Mouse (Mus musculus): ENCODE measurements around the gene Serac1.
"Not testable (repeated sequence)": the region's sequence is repeated elsewhere in the genome, so short reads cannot be mapped to it uniquely, and the experiment has no call there.

Serac1 gene

GRCm38 (mm10) chr17:6063532-6063931 is 16.0 kb downstream of the Serac1 start:
- DNase-seq: no peak

- DNase-seq: no peak
Observed at GRCm38 (mm10) chr17:6062793-6063192, 16.7 kb downstream of the Serac1 start.

DNA sequence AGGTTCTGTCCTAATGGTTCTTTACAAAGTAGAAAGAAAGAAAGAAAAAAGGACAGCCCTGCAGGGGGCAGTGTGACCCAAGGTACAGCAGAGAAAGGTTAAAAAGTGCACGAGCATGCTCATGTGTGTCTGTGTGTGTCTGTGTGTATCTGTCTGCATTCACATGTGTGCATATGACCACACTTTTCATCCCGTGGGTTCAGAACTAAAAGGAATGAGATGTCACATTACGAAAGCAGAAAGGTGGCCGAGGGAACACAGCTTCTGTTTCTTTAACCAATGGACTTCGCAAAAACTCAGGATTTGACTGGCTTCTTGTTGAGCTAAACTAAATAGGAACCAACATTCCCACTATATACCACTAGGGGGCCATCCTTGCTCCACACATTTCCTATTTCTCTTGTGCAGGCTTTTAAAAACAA is 24.6 kb downstream of the Serac1 start:
- peak; percentile 34 to 46 for DNase-seq

- no peak for DNase-seq
Observed at GRCm38 (mm10) chr17:6052801-6053200, 26.7 kb downstream of the Serac1 start.

- DNase-seq: no peak
Observed at GRCm38 (mm10) chr17:6037507-6037906, 42.0 kb downstream of the Serac1 start.

- no peak for DNase-seq
Observed at GRCm38 (mm10) chr17:6036872-6037271, 42.7 kb downstream of the Serac1 start.

DNA sequence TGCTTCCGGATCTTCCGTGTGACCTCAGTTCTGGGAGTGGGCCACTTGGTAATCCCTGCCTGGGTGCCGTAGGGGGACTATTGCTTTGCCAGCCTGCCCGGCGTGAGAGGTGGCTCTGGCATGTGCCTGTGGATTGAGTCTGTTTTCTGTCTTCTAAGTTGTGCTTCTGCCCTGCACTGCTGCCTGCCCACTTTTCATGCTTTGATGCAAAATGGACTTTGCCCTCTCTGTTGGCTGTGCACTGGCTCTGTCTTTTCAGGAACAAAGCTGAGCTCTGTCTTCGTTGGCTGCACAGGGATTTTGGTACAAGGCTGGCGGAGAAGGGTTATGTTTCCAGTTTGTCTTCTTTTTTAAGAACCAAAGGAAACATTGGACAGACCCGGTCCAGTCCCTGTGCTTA is 43.1 kb downstream of the Serac1 start:
- DNase-seq: no peak

DNA sequence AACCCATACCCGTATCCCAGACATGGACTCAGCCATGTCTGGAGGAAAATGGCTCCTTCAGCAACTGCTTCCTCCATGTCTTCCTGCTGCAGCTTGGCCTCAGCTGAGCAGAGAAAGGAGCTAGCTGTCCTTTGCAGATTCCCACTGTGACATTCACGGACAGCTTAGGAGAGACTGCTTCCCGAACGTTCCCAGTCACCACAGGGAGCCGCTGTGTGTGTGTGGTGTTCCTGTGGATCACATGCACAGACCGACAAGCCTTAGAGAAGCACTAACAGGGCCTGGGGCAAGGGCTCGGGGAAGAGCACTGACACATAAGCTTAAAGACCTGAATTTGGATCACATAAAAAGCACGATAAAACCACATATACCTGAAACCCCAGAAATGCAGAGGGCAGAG is 43.9 kb downstream of the Serac1 start:
- no peak for DNase-seq

- no peak for DNase-seq
Observed at GRCm38 (mm10) chr17:6025831-6026230, 53.7 kb downstream of the Serac1 start.

GRCm38 (mm10) chr17:6021374-6021789 is 58.2 kb downstream of the Serac1 start:
- not testable (repeated sequence) for DNase-seq

- no peak for DNase-seq
Observed at GRCm38 (mm10) chr17:6020636-6021035, 58.9 kb downstream of the Serac1 start.

DNA sequence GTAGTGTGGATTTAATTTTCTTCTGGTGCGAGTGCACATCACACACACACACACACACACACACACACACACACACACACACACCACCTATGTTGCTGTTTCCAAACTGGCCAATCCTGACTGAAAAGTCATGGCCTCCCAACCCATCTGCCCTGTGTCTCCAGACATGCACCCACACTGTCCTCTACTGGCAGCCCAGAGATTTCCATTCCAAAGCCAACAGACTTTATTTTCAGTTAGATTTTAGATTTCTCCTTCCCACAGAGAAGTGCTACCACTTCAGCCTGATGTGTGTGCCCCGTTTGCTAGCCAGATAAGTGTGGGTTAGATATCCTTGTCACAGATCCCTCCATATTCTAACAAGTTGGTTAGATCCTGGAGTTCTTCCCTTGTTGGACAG is 59.8 kb downstream of the Serac1 start:
- peak; percentile 37 to 41 for DNase-seq

DNA sequence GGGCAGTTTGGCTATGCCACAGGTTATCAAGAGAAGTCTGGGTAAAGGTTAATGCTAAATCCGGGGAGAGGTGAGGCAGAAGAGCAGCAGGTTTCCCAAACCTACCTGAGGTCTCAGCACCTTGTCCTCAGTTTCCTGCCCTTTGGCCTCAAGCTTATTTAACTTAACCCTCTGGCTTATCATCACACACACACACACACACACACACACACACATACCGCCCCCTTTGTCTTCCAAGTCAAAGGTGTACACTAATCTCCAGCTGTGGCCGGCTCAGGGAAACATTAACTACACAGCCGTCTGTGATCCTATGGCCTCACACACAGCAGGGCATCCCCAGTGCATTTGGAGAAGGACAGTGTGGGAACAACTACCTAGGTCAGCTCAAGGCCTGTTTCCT is 61.2 kb downstream of the Serac1 start:
- no peak for DNase-seq

GRCm38 (mm10) chr17:6017268-6017667 is 62.3 kb downstream of the Serac1 start:
- DNase-seq: no peak

DNA sequence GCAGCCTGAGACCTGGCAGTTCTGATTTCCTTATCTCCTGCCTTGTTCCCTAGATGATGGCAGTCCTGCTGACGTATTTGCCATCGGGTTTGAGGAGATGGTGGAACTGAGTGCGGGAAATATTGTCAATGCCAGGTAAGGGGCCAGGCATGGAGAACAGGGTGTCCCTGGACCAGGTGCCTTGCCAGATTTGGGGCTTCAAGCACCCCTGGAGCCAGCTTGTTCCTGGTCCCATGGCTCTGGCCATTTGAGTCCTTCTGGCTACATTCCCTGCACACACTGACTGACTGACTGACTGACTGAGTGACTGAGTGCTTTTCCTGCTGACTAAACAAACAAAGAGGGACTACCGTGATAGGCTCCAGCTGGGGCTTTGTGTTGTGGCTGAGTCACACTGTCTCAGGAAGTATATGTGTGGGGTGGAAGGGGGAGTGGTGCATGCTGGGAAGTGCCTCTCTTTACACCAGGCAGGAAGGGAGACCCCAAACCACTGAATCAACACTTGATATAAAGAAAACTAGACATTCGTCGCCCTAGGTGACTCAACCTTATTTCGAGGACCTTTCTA is 63.2 kb downstream of the Serac1 start:
- peak; percentile 51 to 71 for DNase-seq

GRCm38 (mm10) chr17:6014985-6015384 is 64.6 kb downstream of the Serac1 start:
- no peak for DNase-seq

DNA sequence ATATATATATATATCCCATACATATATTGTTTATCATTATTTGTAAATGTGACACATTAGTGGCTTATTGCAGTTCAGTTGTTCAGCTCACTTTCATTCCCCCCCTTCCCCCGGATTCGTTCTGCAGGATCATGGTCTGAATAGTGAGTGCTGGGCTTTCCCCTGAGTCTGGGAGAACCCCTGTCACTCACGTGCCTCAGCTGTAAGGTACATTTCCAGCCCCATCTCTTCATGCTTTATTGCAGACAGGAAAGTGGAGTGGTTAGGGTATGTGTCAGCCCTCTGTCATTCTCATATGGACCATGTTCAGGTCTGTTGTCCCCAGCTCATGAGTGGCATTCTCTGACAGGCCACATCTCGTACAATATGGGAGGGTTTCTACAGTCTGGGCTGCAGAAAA is 66.5 kb downstream of the Serac1 start:
- no peak for DNase-seq

- DNase-seq: no peak
Observed at GRCm38 (mm10) chr17:6009606-6010005, 69.9 kb downstream of the Serac1 start.

DNA sequence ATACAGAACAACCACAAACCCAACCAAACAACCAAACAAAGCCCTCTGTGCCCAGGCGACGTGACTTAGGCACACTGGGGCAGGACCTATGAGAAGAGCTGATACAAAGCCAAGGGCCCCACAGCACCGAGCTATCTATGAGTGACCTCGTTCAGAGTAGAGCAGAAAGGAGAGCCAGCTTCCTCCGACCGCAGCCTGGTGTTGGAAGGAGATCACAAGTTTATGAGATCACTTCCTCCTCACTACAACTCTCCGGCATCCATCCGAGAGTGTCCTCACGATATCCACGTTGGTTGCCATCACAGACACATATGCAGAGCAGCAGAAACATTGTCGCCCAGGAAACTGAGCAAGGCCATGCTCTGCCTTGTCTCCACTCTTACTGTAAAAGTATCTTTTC is 71.0 kb downstream of the Serac1 start:
- peak in 1 of 2 experiments; percentile 20 for DNase-seq

DNA sequence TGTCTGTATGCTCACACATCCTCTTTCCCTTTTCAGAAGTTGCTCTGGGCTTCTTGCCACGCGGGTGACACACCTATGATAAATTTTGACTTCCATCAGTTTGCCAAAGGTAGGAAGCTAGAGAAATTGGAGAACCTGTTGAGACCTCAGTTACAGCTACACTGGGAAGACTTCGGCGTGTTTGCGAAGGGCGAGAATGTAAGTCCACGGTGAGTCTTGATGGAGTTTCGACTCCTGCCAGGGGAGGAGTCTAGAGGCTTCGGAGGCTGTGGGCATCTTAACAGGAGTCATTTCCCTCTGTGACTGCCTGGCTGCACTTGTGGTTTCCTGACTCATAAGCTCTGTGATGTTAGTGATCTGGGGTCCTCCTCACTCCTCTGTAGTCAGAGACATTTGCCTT is 71.6 kb downstream of the Serac1 start:
- DNase-seq: peak in 1 of 2 experiments; percentile 41

- DNase-seq: no peak
Observed at GRCm38 (mm10) chr17:6007101-6007780, 72.3 kb downstream of the Serac1 start.

GRCm38 (mm10) chr17:6005638-6006471 is 73.7 kb downstream of the Serac1 start:
- peak; percentile 86 to 91 for DNase-seq

- peak; percentile 44 to 60 for DNase-seq
Observed at GRCm38 (mm10) chr17:6005246-6005637, 74.3 kb downstream of the Serac1 start.

- DNase-seq: no peak
Observed at GRCm38 (mm10) chr17:6003661-6004060, 75.9 kb downstream of the Serac1 start.
